Mouse (Mus musculus): ENCODE data around the gene Pdia4.
"Not testable (repeated sequence)": the region's sequence is repeated elsewhere in the genome, so short reads cannot be mapped to it uniquely, and the experiment has no call there.

GRCm38 (mm10) chr6:47747886-47748285, 65.3 kb downstream of the Pdia4 start:
- TF ChIP-seq POLR2A (IDR thresholded peaks at IDR 0.05; ENCODE audit: low read depth, low read length); CTCF (conservative IDR thresholded peaks at IDR 0.05; ENCODE audit: insufficient read depth, insufficient read length, low read depth, low read length): not testable (repeated sequence)
